Mouse (Mus musculus): Measurements from ENCODE around the gene AY761185. TPM values are rescaled to one million over a fixed set of nuclear protein-coding genes. Genes with fewer than 3 reads are reported as not detected.

The AY761185 gene
- polyA plus RNA-seq, 1 experiment from 2014 or later = not detected

- Histone ChIP-seq H3K4me2 (ENCODE audit: low read depth, low read length) (no peak within 1 kb of the TSS), H3K4me3 (ENCODE audit: low read depth, low read length) (no peak within 1 kb of the TSS), H3K9ac (replicated peaks; ENCODE audit: low read length) (no peak within 1 kb of the TSS), H3K27ac (replicated peaks; ENCODE audit: low read depth, low read length) (no peak within 1 kb of the TSS), H3K4me1 (ENCODE audit: control insufficient read depth, insufficient read depth, low read length) (no peaks in the 10 kb centered on the region), H3K36me3 (replicated peaks; ENCODE audit: control insufficient read depth, insufficient read depth, low read depth, low read length) (no peaks in the 10 kb centered on the region), H3K27me3 (ENCODE audit: control insufficient read depth, insufficient read depth, low read length) (no peaks in the 10 kb centered on the region), H3K9me3 (replicated peaks; ENCODE audit: control insufficient read depth, low read length) (no peaks in the 10 kb centered on the region; the same call in 1 of the 2 replicates)
- WGBS = 59% methylated on average over 2 of the region's 2 CpGs
- ATAC-seq (replicated peaks; ENCODE audit: insufficient number of reproducible peaks, low FRiP score, low TSS enrichment, low read depth) (no peak), DNase-seq (ENCODE audit: low spot score) (no peak)
Measured at GRCm38 (mm10) chr8:20902527-20902926, 42.0 kb downstream of the AY761185 start, which contains the start of gene Gm15056. Gm15056 (minus strand) TSS chr8:20902627.

Other genes with a start within 250 kb of the AY761185 start
- not detected in 2 replicates for gene Defb33, start 52.0 kb downstream of the AY761185 start, polyA plus RNA-seq (2014; fragmentation: Nextera tagmentation; extraction: Ambion mirVana)
- not detected in 2 replicates for gene Gm15056, start 42.1 kb downstream of the AY761185 start, polyA plus RNA-seq (2014; fragmentation: Nextera tagmentation; extraction: Ambion mirVana)
- gene Gm6040, start 22.6 kb downstream of the AY761185 start, polyA plus RNA-seq (2014; fragmentation: Nextera tagmentation; extraction: Ambion mirVana) = not detected in 2 replicates
- not detected in 2 replicates for gene Defa21, start 80.8 kb upstream of the AY761185 start, polyA plus RNA-seq (2014; fragmentation: Nextera tagmentation; extraction: Ambion mirVana)
- not detected in 2 replicates for gene Defa23, start 110.3 kb upstream of the AY761185 start, polyA plus RNA-seq (2014; fragmentation: Nextera tagmentation; extraction: Ambion mirVana)
- gene Defa35, start 120.3 kb upstream of the AY761185 start, polyA plus RNA-seq (2014; fragmentation: Nextera tagmentation; extraction: Ambion mirVana) = not detected in 2 replicates
- gene Defa25, start 139.7 kb upstream of the AY761185 start, polyA plus RNA-seq (2014; fragmentation: Nextera tagmentation; extraction: Ambion mirVana) = not detected in 2 replicates
- gene Gm14851, start 151.3 kb upstream of the AY761185 start, polyA plus RNA-seq (2014; fragmentation: Nextera tagmentation; extraction: Ambion mirVana) = not detected in 2 replicates
- gene Defa30, start 189.9 kb upstream of the AY761185 start, polyA plus RNA-seq (2014; fragmentation: Nextera tagmentation; extraction: Ambion mirVana) = not detected in 2 replicates
- not detected in 2 replicates for gene Defa22, start 217.6 kb upstream of the AY761185 start, polyA plus RNA-seq (2014; fragmentation: Nextera tagmentation; extraction: Ambion mirVana)
- gene Defa31, start 246.9 kb upstream of the AY761185 start, polyA plus RNA-seq (2014; fragmentation: Nextera tagmentation; extraction: Ambion mirVana) = not detected in 2 replicates